Mouse (Mus musculus) CD4-positive, CD25-positive, alpha-beta regulatory T cell, adult 4 months (primary cell): ENCODE results near the gene Rin3. TPM values are rescaled to one million over a fixed set of nuclear protein-coding genes. Genes with fewer than 3 reads are reported as not detected.
A peak's percentile ranks its signal among the peaks of the same experiment; 100 is the strongest.
"Not testable (repeated sequence)": the region's sequence is repeated elsewhere in the genome, so short reads cannot be mapped to it uniquely, and the experiment has no call there.

Experiments
- ATAC-seq: one replicate; pipeline ENCODE4 v1.8.0; 2017
- polyA plus RNA-seq, 2 experiments: library from polyadenylated mRNA; unstranded; fragments of 100-300 nt; shearing (Covaris generic); gene quantifications; one replicate each; pipeline ENCODE4 v1.2.1; 2017

Rin3 gene
- polyA plus RNA-seq, result 10 to 100 TPM; 68.3 to 91.8 TPM

GRCm38 (mm10) chr12:102282763-102283482, at the start of gene Rin3:
TSS of gene Rin3 (plus strand) at chr12:102283048.
- peak; percentile 73 for ATAC-seq

GRCm38 (mm10) chr12:102235551-102235950, 47.3 kb upstream of the Rin3 start:
- ATAC-seq, result no peak

DNA sequence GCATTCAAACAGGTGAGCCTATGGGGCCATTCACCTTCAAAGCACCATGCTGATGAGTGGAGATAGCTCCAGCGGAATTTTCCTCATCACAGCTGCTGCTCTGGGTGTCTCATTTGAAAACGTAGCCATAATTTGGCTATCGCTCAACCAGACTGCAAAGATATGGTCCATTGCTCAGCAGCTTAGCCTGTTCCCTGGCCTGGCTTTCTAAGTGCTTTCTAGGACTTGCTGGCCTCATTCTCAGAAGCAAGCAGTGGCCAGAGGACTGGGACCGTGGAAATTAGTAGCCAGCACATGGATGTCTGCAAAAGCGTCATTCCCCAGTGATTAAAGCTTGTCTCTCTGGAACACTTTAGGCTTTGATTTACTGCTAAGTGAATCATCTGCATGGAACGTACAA, 46.5 kb upstream of the Rin3 start:
- ATAC-seq, result no peak

- ATAC-seq, result no peak
Measured at GRCm38 (mm10) chr12:102242076-102242722, 40.6 kb upstream of the Rin3 start.

- no peak for ATAC-seq
Measured at GRCm38 (mm10) chr12:102243915-102244314, 38.9 kb upstream of the Rin3 start.

DNA sequence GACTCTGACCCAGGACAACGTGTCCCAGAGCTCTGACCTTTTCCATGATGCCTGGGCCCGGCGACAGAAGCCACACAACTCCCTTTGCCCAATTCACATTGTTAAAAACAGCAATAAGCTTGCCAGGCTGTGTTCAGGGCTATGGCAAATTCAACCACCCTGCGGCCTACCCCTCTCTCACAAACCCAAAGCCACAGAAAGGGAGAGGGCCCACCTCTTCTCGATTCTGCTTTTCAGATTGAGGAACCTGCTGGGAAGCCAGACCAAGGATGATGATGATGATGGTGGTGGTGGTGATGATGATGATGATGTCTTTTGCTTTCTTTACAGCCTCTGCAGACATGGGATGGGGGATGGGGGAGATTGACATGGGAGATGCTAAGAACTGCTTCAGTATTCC, 36.6 kb upstream of the Rin3 start:
- ATAC-seq, result no peak

- no peak for ATAC-seq
Measured at GRCm38 (mm10) chr12:102248104-102248503, 34.7 kb upstream of the Rin3 start.

DNA sequence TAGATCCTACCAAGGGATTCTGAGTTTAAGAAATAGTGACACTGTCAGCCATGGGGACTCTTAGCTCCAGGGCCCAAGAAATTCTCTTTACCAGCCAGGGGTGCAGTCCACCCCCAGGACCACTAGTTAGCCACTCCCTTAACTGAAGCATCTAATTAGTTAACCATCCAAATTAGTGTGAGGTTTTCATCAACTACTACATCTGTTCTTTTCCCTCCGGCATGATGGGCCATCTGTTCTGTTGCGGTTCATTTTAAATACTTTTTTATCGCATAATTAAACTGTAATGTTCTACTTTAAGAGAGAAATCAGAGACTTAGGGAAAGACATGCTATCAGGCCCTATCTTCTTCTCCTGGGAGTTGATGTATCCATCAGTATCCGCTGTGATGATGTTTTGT, 32.5 kb upstream of the Rin3 start:
- no peak for ATAC-seq

GRCm38 (mm10) chr12:102251070-102251469, 31.8 kb upstream of the Rin3 start:
- ATAC-seq, result no peak

DNA sequence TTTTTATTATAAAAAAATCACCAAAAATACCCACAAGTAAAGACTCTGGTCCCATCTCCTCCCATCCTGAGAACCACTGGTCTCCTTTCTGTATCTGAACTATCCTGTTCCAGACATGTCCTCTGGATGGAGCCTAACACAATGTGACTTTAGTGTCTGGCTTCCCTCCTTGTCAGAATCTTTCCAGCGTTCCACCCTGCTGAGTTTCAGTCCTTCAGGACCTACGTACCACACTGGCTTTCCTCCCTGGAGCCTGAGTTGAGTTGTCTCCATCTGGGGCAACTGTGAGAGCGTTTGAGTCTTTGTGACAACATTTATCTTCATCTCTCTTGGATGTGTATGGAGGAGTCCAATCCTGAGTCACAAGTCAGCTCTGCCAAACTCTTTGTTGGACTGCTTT, 30.9 kb upstream of the Rin3 start:
- ATAC-seq, result no peak

- ATAC-seq, result no peak
Measured at GRCm38 (mm10) chr12:102252525-102252924, 30.3 kb upstream of the Rin3 start.

- ATAC-seq, result no peak
Measured at GRCm38 (mm10) chr12:102255012-102255411, 27.8 kb upstream of the Rin3 start.

- ATAC-seq, result no peak
Measured at GRCm38 (mm10) chr12:102258522-102259112, 24.2 kb upstream of the Rin3 start.

DNA sequence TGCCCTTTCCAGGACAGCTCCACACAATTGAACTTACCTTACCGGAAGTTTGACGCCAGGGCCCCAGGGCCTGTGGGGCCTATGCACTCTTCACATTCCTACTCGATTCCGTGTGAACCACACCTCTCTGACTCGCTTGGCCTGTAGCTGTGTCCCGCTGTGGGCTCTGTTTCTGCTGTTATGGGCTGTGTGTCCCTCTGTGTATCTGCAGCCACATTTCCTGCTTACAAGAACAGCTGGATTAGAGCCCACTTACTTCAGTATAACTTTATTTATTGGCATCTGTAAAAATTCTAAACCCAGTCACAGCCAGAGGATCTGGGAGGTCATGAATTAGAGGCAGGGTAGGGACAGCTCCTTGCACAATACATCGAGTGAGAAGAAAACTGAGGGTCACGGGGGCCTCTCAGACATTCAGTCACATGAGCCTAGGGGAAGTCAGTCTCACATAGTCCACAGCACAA, 20.9 kb upstream of the Rin3 start:
- no peak for ATAC-seq

DNA sequence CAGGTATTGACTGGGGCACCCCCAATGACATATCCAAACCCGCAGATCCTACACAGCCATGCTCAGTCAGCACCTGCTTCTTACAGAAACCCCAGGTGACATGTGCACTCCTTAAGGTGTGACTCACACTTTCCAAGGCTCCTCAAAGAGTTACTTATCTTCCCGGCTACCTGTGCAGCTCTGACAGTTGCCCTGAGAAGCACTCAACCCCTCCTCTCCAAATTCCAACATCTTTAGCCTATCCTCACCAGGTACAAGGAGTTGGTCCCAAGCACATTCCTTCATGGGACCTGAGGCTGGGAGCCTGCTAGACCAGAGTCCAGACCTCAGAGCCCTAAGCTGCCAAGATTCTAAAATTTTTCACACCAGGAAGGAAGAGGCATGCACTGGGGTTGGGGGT, 20.0 kb upstream of the Rin3 start:
- no peak for ATAC-seq

- ATAC-seq, result no peak
Measured at GRCm38 (mm10) chr12:102263249-102263648, 19.6 kb upstream of the Rin3 start.

DNA sequence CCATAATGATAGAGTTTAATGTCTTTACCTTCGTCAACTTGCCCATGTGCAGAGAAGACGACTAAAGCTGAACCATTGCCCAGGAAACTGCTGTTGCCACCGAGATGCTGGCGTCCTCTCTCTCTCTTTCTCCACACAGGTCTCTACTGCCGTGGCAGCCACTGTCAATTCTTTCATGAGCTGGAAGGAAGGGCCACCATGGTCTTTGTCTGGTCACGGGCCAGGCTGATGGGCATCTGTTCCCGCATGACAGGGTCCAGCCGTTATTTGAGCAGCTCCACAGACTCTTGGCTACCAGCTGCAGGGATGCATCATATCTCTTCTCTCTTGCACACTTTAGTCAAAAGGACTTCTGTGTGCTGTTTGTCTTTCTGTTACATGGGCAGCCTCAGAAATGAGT, 16.4 kb upstream of the Rin3 start:
- ATAC-seq, result no peak

GRCm38 (mm10) chr12:102269144-102269543, 13.7 kb upstream of the Rin3 start:
- ATAC-seq, result no peak

- ATAC-seq, result no peak
Measured at GRCm38 (mm10) chr12:102270776-102271405, 12.0 kb upstream of the Rin3 start.

- ATAC-seq, result no peak
Measured at GRCm38 (mm10) chr12:102271447-102271846, 11.4 kb upstream of the Rin3 start.

DNA sequence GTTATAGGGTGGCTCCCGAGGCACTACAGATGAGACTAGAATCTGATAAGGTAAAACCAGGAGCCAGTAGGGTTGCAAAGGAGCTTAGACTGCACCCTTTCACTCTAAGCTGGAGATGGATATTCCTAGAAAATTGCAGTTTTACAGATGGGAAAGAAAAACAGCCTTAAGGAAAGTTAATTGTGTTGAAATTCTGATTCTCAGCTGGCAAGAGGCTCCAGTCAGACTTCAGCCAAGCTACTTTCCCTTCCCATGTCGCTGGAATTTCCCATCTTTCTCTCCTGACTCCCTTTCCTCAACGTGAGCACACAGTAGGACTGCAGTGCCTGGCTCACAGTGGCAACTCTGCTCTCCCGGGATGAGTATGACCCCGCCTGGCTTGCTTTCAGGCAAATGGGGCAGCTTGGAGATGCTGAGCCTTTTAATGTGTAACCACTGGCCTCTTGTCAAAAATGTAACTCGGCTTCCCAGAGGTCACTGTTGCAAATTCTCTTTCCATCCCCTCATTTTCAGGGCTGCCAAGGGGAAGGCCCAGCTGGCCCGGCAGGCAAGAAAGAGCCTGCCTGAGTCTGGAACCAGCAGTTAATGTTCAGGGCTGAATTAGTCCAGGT, 6.9 kb upstream of the Rin3 start:
- no peak for ATAC-seq

- not testable (repeated sequence) for ATAC-seq
Measured at GRCm38 (mm10) chr12:102280290-102280689, 2.6 kb upstream of the Rin3 start.
